Mouse (Mus musculus): ENCODE measurements around the gene Smarcc1. TPM values are rescaled to one million over a fixed set of nuclear protein-coding genes. Genes with fewer than 3 reads are reported as not detected.

The Smarcc1 gene
- total and polyA plus RNA-seq, 3 experiments = 35.5 to 488 (median 79.0) TPM

DNA sequence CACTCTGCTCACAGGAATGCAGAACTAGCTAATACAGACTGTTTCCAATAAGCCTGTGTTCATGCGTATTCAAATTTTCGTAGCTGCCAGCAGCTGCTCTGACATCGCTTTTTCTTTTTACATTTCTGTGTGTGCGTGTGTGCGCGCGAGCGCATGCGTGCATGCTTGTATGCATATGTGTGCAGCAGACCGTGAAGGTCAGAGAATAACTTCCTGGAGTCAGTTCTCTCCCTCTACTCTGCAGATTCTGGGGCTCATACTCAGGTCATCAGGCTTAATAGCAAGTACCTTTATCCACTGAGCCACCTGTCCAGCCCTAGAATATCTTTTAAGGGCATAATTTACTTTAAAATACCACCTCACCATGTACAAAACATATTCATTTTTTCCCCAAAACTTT, 150.9 kb downstream of the Smarcc1 start:
- no peaks in the 10 kb centered on the region for H3K79me2 ChIP-seq (ENCODE audit: control insufficient read depth, insufficient read depth, low read length, poor library complexity)
- H3K9me3 ChIP-seq (replicated peaks; ENCODE audit: insufficient read depth, low read length) = no peaks in the 10 kb centered on the region
- no peak overlapping the region for H3K4me3 ChIP-seq (ENCODE audit: control insufficient read depth in 1 of 2, insufficient read depth in 1 of 2, low read depth in 2 of 2, low read length in 2 of 2)
- TF ChIP-seq KAT2A (conservative IDR thresholded peaks at IDR 0.05; ENCODE audit: low read depth, low read length) (no peak), NELFE (IDR thresholded peaks at IDR 0.05; ENCODE audit: low read depth, low read length) (no peak), USF1 (IDR thresholded peaks at IDR 0.05; ENCODE audit: low read depth, low read length) (no peak), ZMIZ1 (IDR thresholded peaks at IDR 0.05; ENCODE audit: low read depth, low read length) (no peak), MYB (IDR thresholded peaks at IDR 0.05; ENCODE audit: low read depth, low read length) (no peak), ZC3H11A (IDR thresholded peaks at IDR 0.05; ENCODE audit: low read depth, low read length) (no peak), MAZ (IDR thresholded peaks at IDR 0.05; ENCODE audit: low read depth, low read length) (no peak), POLR2AphosphoS5 (IDR thresholded peaks at IDR 0.05; ENCODE audit: borderline replicate concordance, low read depth, low read length) (no peak), CTCF (IDR thresholded peaks at IDR 0.05 in 2 of 3, conservative IDR thresholded peaks at IDR 0.05 in 1 of 3; ENCODE audit: control insufficient read depth in 1 of 3, insufficient read depth in 1 of 3, low read depth in 2 of 3, low read length in 3 of 3, poor library complexity in 1 of 3, severe bottlenecking in 1 of 3) (no peak), TCF12 (IDR thresholded peaks at IDR 0.05; ENCODE audit: low read depth, low read length) (no peak), CHD1 (IDR thresholded peaks at IDR 0.05; ENCODE audit: low read depth, low read length) (no peak), ELF1 (IDR thresholded peaks at IDR 0.05; ENCODE audit: low read depth, low read length) (no peak), ZNF384 (IDR thresholded peaks at IDR 0.05; ENCODE audit: low read depth, low read length) (no peak), BHLHE40 (IDR thresholded peaks at IDR 0.05; ENCODE audit: borderline replicate concordance, low read depth, low read length) (no peak), MAFK (IDR thresholded peaks at IDR 0.05; ENCODE audit: borderline replicate concordance, low read depth, low read length) (no peak), RCOR1 (IDR thresholded peaks at IDR 0.05; ENCODE audit: low read depth, low read length) (no peak), RAD21 (IDR thresholded peaks at IDR 0.05; ENCODE audit: low read depth, low read length) (no peak), HCFC1 (IDR thresholded peaks at IDR 0.05; ENCODE audit: low read depth, low read length) (no peak), USF2 (IDR thresholded peaks at IDR 0.05; ENCODE audit: borderline replicate concordance in 1 of 2, insufficient read depth in 1 of 2, low read depth in 1 of 2, low read length in 2 of 2) (no peak)
- H3K36me3 ChIP-seq (ENCODE audit: control insufficient read depth in 1 of 2, insufficient read depth in 2 of 2, low read length in 2 of 2) = peaks cover 0 to 3% of the 10 kb centered on the region in 2 experiments; a peak in 1 of 4 replicates
- no peak for DNase-seq (ENCODE audit: low read depth, low spot score)
- no peak overlapping the region for H3K27ac ChIP-seq (ENCODE audit: control insufficient read depth, low read depth, low read length)
- no peaks in the 10 kb centered on the region for H3K27me3 ChIP-seq (ENCODE audit: control insufficient read depth in 1 of 2, insufficient read depth in 2 of 2, low read length in 2 of 2)
- H3K4me1 ChIP-seq (ENCODE audit: control insufficient read depth in 1 of 2, insufficient read depth in 2 of 2, low read length in 2 of 2) = peaks cover 3 to 4% of the 10 kb centered on the region in 2 experiments; a peak in 3 of 4 replicates
- H3K9ac ChIP-seq (ENCODE audit: control insufficient read depth, low read depth, low read length, poor library complexity, severe bottlenecking) = no peak overlapping the region

DNA sequence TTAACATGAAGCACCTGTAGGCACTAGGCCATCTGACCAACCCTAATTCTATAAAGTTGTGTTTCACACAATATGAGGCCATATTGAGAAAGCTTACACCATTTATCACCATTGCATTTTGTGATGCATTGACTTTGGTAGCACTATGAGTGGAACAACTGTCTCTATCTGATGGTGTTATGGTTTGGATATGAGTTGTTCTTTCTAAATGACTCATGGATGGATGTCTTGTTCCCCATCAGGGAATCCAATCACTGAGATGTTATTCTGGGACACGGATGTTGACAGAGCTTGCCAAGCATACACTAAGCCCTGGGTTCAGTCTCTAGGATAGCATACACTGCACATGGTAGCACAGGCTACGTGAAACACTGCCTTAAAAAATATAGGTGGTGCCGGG, 154.8 kb downstream of the Smarcc1 start:
- no peak for DNase-seq (ENCODE audit: low read depth, low spot score)
- Histone ChIP-seq H3K9me3 (replicated peaks; ENCODE audit: insufficient read depth, low read length) (no peaks in the 10 kb centered on the region), H3K36me3 (ENCODE audit: control insufficient read depth in 1 of 2, insufficient read depth in 2 of 2, low read length in 2 of 2) (peaks cover 0 to 3% of the 10 kb centered on the region in 2 experiments; a peak in 1 of 4 replicates), H3K4me3 (ENCODE audit: control insufficient read depth in 1 of 2, insufficient read depth in 1 of 2, low read depth in 2 of 2, low read length in 2 of 2) (no peak overlapping the region), H3K4me1 (ENCODE audit: control insufficient read depth in 1 of 2, insufficient read depth in 2 of 2, low read length in 2 of 2) (peaks cover 8 to 9% of the 10 kb centered on the region in 2 experiments), H3K79me2 (ENCODE audit: control insufficient read depth, insufficient read depth, low read length, poor library complexity) (no peaks in the 10 kb centered on the region), H3K27ac (ENCODE audit: control insufficient read depth, low read depth, low read length) (no peak overlapping the region), H3K9ac (ENCODE audit: control insufficient read depth, low read depth, low read length, poor library complexity, severe bottlenecking) (no peak overlapping the region), H3K27me3 (ENCODE audit: control insufficient read depth in 1 of 2, insufficient read depth in 2 of 2, low read length in 2 of 2) (no peaks in the 10 kb centered on the region)
- no peak for TF ChIP-seq ZKSCAN1 (IDR thresholded peaks at IDR 0.05; ENCODE audit: low read depth, low read length)
- TF ChIP-seq HCFC1 (IDR thresholded peaks at IDR 0.05; ENCODE audit: low read depth, low read length) = no peak
- TF ChIP-seq MEF2A (IDR thresholded peaks at IDR 0.05; ENCODE audit: extremely low read depth, insufficient replicate concordance, low read depth, low read length, poor library complexity, severe bottlenecking) = no peak
- TF ChIP-seq MAX (IDR thresholded peaks at IDR 0.05; ENCODE audit: low read length) = no peak
- no peak for TF ChIP-seq ZMIZ1 (IDR thresholded peaks at IDR 0.05; ENCODE audit: low read depth, low read length)
- no peak for TF ChIP-seq TCF12 (IDR thresholded peaks at IDR 0.05; ENCODE audit: low read depth, low read length)
- no peak for TF ChIP-seq MYC (IDR thresholded peaks at IDR 0.05; ENCODE audit: low read depth, low read length)
- TF ChIP-seq EP300 (IDR thresholded peaks at IDR 0.05; ENCODE audit: low read depth in 1 of 2, low read length in 2 of 2) = no peak
- no peak for TF ChIP-seq RCOR1 (IDR thresholded peaks at IDR 0.05; ENCODE audit: low read depth, low read length)
- no peak for TF ChIP-seq USF2 (IDR thresholded peaks at IDR 0.05; ENCODE audit: borderline replicate concordance in 1 of 2, insufficient read depth in 1 of 2, low read depth in 1 of 2, low read length in 2 of 2)
- no peak for TF ChIP-seq UBTF (IDR thresholded peaks at IDR 0.05; ENCODE audit: borderline replicate concordance, insufficient read depth, low read depth, low read length)
- TF ChIP-seq NRF1 (IDR thresholded peaks at IDR 0.05; ENCODE audit: insufficient read depth, low read depth, low read length, poor library complexity, severe bottlenecking) = no peak
- TF ChIP-seq NELFE (IDR thresholded peaks at IDR 0.05; ENCODE audit: low read depth, low read length) = no peak
- no peak for TF ChIP-seq TBP (IDR thresholded peaks at IDR 0.05; ENCODE audit: low read depth, low read length)
- no peak for TF ChIP-seq CHD1 (IDR thresholded peaks at IDR 0.05; ENCODE audit: low read depth, low read length)
- no peak for TF ChIP-seq GATA1 (IDR thresholded peaks at IDR 0.05; ENCODE audit: low read depth, low read length)
- no peak for TF ChIP-seq POLR2AphosphoS5 (IDR thresholded peaks at IDR 0.05; ENCODE audit: borderline replicate concordance, low read depth, low read length)
- TF ChIP-seq MYB (IDR thresholded peaks at IDR 0.05; ENCODE audit: low read depth, low read length) = no peak
